Mouse (Mus musculus) cerebellum, postnatal 10 days (tissue): ENCODE data around the gene Gm10638.

Experiments
- DNase-seq, 2 experiments: peaks; one replicate each; pipeline ENCODE4 v3.0.0; 2021; ENCODE audit warnings: mixed read lengths in 2 of 2

Gene Gm10638

GRCm38 (mm10) chr8:86745221-86745934 is at the start of gene Gm10638, which contains the start of gene Siah1a:
Gene Gm10638, plus strand, starts transcription at chr8:86745699.
Gene Siah1a, minus strand, starts transcription at chr8:86745934.
- DNase-seq: peak; percentile 74 to 76

- DNase-seq: no peak
These were observed 49.8 kb upstream of the Gm10638 start for GRCm38 (mm10) chr8:86695703-86696102.

DNA sequence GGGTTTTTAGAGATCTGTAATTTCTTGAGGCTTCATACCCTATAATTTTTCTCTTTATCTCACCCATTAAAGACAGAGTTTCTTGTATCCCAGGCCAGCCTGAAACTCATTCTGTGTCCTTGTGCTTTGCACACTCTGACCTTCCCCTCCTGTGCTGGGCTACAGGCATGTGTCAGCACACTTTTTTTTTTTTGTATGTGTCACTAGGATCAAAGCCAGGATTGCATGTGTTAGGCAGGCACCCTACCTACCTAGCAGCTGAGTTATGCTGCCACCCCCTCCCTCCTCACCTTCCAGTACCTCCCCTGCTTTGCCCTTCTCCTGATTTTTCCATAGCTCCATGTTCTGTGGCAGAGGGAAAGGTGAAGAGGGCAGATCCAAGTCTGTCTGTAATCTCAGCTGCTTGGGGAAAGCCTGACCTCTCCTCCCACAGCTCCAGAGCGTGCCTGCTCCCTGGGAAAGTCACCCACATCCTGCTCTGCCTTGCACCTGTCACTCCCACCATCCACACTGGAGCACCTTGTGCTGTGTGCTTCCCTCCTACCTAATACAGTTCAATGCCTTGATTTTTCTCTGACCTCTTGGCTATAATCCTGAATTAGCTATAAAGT is 46.6 kb upstream of the Gm10638 start:
- DNase-seq: no peak

- DNase-seq: no peak
These were observed 46.0 kb upstream of the Gm10638 start for GRCm38 (mm10) chr8:86699471-86699870.

DNA sequence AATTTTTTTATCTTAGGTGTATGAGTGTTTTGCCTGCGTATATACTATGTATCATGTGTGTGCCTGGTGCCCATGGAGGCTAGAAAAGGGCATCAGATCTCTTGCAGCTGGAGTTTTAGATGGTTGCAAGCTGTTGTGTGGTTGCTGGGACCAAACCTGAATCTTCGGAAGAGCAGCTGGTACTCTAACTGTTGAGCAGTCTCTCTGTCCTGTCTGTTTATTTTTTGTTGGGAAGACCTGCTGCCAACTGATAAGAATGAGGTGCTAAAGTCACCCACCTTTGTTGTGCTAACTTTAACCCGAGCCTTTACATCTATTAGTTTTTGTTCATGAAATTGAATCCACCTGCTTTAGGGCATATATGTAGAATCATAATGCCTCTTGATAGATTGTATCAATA is 43.0 kb upstream of the Gm10638 start:
- no peak for DNase-seq

GRCm38 (mm10) chr8:86705317-86705716 is 40.2 kb upstream of the Gm10638 start:
- DNase-seq: no peak

- no peak for DNase-seq
These were observed 38.7 kb upstream of the Gm10638 start for GRCm38 (mm10) chr8:86706756-86707155.

DNA sequence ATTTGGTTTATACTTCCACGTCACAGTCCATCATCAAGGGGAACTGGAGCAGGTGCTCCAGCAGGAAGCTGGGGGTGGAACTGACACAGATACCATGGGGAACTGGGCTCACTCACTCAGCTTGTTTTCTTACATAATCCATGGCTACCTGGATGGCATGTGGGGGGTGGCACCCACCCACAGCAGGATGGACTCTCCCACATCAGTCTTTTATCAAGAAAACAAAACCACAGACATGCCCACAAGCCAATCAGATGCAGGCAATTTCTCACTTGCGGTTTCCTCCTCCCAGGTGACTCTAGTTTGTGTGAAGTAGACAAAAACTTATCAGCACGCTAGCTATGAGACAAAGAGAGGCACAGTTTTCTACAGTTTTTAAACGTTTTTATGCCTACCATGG is 37.6 kb upstream of the Gm10638 start:
- no peak for DNase-seq

- no peak for DNase-seq
These were observed 32.9 kb upstream of the Gm10638 start for GRCm38 (mm10) chr8:86712594-86712993.

- peak; percentile 85 for DNase-seq
These were observed 31.9 kb upstream of the Gm10638 start for GRCm38 (mm10) chr8:86713407-86714188.

DNA sequence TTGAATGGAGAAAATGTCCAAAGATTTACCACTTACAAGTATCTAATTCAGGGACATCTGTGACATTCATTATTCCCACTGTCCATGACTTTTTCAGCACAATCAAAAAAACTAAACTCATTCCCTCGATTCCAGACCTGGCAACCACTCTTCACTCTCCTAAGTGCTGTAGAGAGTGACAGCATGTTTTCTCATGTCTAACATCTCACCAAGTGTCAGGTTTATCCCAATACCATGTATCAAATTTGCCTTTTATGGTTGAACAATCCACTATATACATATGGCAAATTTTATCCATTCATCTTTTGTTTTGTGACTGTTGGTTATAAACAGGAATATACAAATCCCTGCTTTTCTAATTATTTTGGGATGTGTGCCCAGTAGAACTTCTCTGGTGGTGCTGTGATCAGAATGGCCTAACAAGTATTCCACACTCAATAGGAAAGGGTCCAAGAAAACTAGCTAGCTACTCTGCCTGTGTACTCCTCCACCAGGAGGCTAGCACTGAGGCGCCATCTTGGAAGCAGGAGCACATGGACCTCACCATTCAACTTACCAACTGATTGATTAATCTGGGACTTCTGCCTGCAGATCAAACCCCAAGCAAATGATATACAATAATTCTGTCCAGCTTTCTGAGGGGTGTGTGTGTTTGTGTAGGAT is 27.0 kb upstream of the Gm10638 start:
- no peak for DNase-seq

GRCm38 (mm10) chr8:86719368-86719767 is 26.1 kb upstream of the Gm10638 start:
- DNase-seq: no peak

- DNase-seq: no peak
These were observed 24.6 kb upstream of the Gm10638 start for GRCm38 (mm10) chr8:86720756-86721459.

- DNase-seq: no peak
These were observed 24.0 kb upstream of the Gm10638 start for GRCm38 (mm10) chr8:86721490-86721889.

DNA sequence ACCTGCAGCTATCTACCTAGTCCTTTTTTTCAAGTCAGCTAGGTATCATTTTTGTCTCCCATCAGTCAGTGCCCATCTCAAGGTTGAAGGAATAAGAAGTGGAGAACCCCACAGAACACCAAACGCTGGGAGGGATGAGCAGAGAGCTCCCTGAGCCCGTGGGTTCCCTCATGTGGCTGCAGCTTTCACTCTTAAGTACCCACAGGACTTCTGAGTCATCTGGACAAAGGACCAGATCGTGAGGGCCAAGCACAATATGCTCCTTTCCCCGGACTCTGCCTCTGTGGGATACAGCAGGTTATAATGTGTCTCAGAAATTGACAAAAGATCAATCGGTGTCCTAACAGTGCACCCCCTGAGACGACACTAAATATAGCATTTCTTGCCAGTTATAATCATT is 18.5 kb upstream of the Gm10638 start:
- DNase-seq: no peak

DNA sequence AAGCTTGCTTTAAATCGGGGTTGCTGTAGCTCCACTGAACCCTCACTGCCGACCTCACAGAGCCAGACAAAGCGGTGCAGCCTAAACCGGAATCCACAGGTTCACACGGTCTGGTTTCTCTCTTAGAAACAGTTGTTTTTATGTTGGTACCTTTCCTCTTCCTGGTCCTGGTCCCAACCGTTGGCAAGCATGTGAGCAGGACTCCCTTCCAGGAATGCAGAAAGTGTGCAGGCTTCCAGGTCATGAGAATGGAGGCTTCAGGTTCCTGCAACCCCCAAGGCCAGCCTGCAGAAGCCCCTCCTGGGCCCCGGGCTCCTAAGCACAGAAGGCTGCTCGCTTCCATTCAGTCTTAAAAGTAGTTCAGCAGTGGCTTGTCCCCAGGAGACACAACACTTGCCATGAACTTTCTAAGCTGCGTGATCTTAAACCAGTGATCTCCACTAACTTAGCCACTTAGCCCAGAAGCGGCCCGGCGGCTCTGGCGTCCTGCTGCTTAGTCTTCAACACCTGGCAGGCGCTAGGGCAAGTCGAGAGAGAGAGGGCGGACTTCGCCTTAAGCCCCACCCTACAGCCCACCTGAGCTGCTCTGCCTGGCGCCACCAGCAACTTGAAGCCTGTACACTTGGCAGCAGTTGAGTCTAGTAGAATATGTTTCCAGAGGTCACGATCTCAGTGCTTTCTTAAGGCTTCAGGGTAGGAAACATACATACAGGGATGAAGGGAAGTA is 17.1 kb upstream of the Gm10638 start:
- no peak for DNase-seq

DNA sequence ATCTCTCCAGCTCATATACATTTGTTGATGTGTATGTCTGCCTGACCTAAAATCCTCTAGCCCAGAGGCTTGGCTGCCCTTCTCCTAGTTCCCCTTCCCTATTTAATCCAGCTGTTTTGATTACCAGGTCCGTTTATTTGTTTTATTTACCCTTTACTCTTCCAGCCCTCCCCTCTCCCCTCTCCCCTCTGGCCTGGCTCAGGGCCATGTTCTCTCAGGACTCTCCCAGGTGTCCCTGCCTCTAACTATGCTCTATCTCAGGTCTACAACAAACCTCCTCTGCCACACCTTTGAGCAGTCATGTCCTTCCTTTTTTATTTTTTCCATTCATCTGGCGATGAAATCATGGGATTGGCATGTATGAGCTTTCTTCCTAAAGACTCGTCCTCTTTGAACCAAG is 15.2 kb upstream of the Gm10638 start:
- peak; percentile 43 to 52 for DNase-seq

DNA sequence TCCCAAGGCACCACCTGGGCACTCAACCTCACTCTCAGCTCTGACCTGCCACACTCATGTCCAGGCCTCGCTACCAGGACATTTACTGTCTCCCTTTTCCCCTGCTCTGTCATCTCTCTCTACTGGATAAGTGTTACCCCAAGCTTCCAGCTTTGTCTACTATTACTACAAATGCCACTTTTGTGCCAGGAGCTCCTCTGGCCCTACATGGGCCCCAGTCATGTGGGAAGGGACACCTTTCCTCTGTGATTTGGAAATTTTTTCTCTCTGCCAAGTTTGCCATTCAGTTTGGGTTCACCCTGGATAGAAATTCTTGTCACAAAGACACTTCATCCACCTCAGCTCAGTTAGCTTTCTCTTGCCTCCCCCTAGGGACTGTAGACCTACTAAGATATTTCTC is 14.6 kb upstream of the Gm10638 start:
- no peak for DNase-seq

GRCm38 (mm10) chr8:86734171-86734570 is 11.3 kb upstream of the Gm10638 start:
- no peak for DNase-seq

- no peak for DNase-seq
These were observed 10.5 kb upstream of the Gm10638 start for GRCm38 (mm10) chr8:86734954-86735353.

- no peak for DNase-seq
These were observed 9.9 kb upstream of the Gm10638 start for GRCm38 (mm10) chr8:86735446-86736111.
